ENCODE assay signal across 28 mouse cellular contexts in genomic region chr5:137083051-137083450, GRCm38 (mm10). TPM values are rescaled to one million over a fixed set of nuclear protein-coding genes. Genes with fewer than 3 reads are reported as not detected.
"Had no signal": no experiment of that assay in that cellular context is flagged by ENCODE, and none has a peak within 500 bp of the region (broad histone marks: within the 10 kb centered on the region; RNA-seq: fewer than 3 reads in every experiment).

No protein-coding gene starts in this region.

- H3K4me1 ChIP-seq: hindbrain, embryonic 12.5 days had no signal

- H3K9me3 ChIP-seq: heart, embryonic 12.5 days; hindbrain, embryonic 12.5 days; intestine, embryonic 15.5 days; limb, embryonic 10.5 days; liver, embryonic 15.5 days had no signal

- DNase-seq: gastrocnemius, adult 2 months; gastrocnemius, postnatal 10 days; gastrocnemius, postnatal 25 days; heart, adult 18-20 months; heart, postnatal 10 days; heart, postnatal 4 days; kidney, adult 18-20 months; kidney, adult 8-10 months; kidney, postnatal 10 days; kidney, postnatal 25 days; kidney, postnatal 4 days; liver had no signal

- H3K36me3 ChIP-seq: heart, embryonic 12.5 days; hindbrain, embryonic 10.5 days; hindbrain, embryonic 12.5 days; intestine, embryonic 15.5 days; limb, embryonic 10.5 days; limb, embryonic 12.5 days; liver, embryonic 12.5 days; liver, embryonic 15.5 days had no signal

- H3K9ac ChIP-seq: heart, embryonic 12.5 days; hindbrain, embryonic 12.5 days; hindbrain, embryonic 14.5 days; intestine, embryonic 15.5 days; limb, embryonic 12.5 days; liver, embryonic 12.5 days; liver, embryonic 15.5 days had no signal

- H3K27ac ChIP-seq: gastrocnemius, adult 2 months; hindbrain, embryonic 10.5 days; hindbrain, embryonic 12.5 days; hindbrain, embryonic 14.5 days; intestine, embryonic 15.5 days; layer of hippocampus, adult 2 months; left cerebral cortex, adult 2 months; limb, embryonic 10.5 days; limb, embryonic 12.5 days; liver, embryonic 15.5 days had no signal

- H3K4me2 ChIP-seq: heart, embryonic 12.5 days; hindbrain, embryonic 12.5 days; hindbrain, embryonic 14.5 days; intestine, embryonic 15.5 days; limb, embryonic 12.5 days; liver, embryonic 12.5 days; liver, embryonic 15.5 days had no signal

- ATAC-seq: hindbrain, embryonic 16.5 days; inflammation-experienced regulatory T-cells, adult 6 months; intestine, embryonic 15.5 days; intestine, postnatal 0 days; liver, embryonic 12.5 days had no signal

- H3K27me3 ChIP-seq: heart, embryonic 12.5 days; hindbrain, embryonic 12.5 days; intestine, embryonic 15.5 days; limb, embryonic 12.5 days; liver, embryonic 12.5 days; liver, embryonic 15.5 days had no signal

- H3K4me3 ChIP-seq: gastrocnemius, adult 2 months; heart, embryonic 12.5 days; hindbrain, embryonic 10.5 days; hindbrain, embryonic 12.5 days; intestine, embryonic 15.5 days; layer of hippocampus, adult 2 months; left cerebral cortex, adult 2 months; limb, embryonic 10.5 days; limb, embryonic 12.5 days; liver, embryonic 12.5 days; liver, embryonic 15.5 days had no signal

RNA-seq across cellular contexts. Expression of gene Serpine1, which starts 11.0 kb away (rescaled TPM):
- polyA plus RNA-seq: hindbrain, embryonic 10.5 days; inflammation-experienced regulatory T-cells, adult 6 months had no signal

RNA-seq across cellular contexts. Expression of gene Vgf, which starts 56.9 kb away (rescaled TPM):
- polyA plus RNA-seq: heart, embryonic 12.5 days; heart, embryonic 14.5 days; heart, embryonic 16.5 days; inflammation-experienced regulatory T-cells, adult 6 months; liver, embryonic 12.5 days; liver, embryonic 15.5 days had no signal
